Comparison of ENCODE assay signal across 10 mouse cellular contexts in the genomic region with DNA sequence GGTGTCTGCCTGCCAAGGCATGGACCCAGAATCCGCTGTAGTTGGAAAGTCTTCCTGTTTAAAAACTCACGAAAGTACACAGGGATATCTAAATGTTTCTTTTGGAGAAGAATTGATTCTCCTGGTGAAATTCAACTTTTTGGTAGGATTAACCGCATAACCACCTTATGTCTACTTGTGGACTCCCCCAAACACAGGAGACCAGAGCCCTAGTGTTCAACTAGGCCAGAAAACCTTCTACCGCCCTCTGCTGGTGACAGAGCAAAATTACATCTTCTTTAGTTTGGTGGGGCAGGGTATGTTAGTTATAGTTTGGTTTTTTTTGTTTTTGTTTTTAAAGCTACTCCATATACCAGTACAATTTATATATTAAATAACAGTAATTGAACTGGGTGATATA. TPM values are rescaled to one million over a fixed set of nuclear protein-coding genes. Genes with fewer than 3 reads are reported as not detected.
DNase-seq lines count a peak whose midpoint lies in the region; TF ChIP-seq lines count a peak whose summit lies in the region.
"Had no signal": no experiment of that assay in that cellular context is flagged by ENCODE, and none has a peak within 500 bp of the region (broad histone marks: within the 10 kb centered on the region; RNA-seq: fewer than 3 reads in every experiment).

No protein-coding gene starts in this region.

- peak; percentile 27; the same call in 1 of the 2 replicates for TF ChIP-seq CTCF in bone marrow macrophage, adult 2 months (IDR thresholded peaks at IDR 0.05; ENCODE audit: low read depth, low read length)

- H3K27ac ChIP-seq in bone marrow macrophage, adult 2 months (ENCODE audit: insufficient read depth, low read depth, low read length): no peak overlapping the region
- H3K27ac ChIP-seq: heart, embryonic 15.5 days had no signal

- intact Hi-C loops in heart, postnatal 36 days (cut with DNase I): loop anchor here (1.0 to 5.0 kb wide), 4 partner anchors 89 to 265 kb away; a partner anchor contains a TSS

- H3K4me3 ChIP-seq in bone marrow macrophage, adult 2 months (ENCODE audit: insufficient read depth, low read length): no peak overlapping the region
- H3K4me3 ChIP-seq: heart, embryonic 15.5 days had no signal

- DNase-seq in cerebellum, adult 18-20 months: peak; percentile 7 to 43
- DNase-seq in cerebellum, adult 11 months: no peak
- peak; percentile 37 to 64 for DNase-seq in left cerebral cortex, adult 18-20 months (ENCODE audit: low spot score in 2 of 2)
- no peak for DNase-seq in left cerebral cortex, adult 11 months (ENCODE audit: low spot score)
- peak; percentile 66 to 68 for DNase-seq in heart, postnatal 36 days
- peak; percentile 61 for DNase-seq in lung, postnatal 36 days
- peak; percentile 75 for DNase-seq in testis, postnatal 10 days (ENCODE audit: low spot score)

- peaks cover 10% of the 10 kb centered on the region for H3K4me1 ChIP-seq in bone marrow macrophage, adult 2 months (ENCODE audit: control insufficient read depth, insufficient read depth, low read length)
- H3K4me1 ChIP-seq: heart, embryonic 15.5 days had no signal

- no peak for TF ChIP-seq POLR2A in bone marrow macrophage, adult 2 months (IDR thresholded peaks at IDR 0.05; ENCODE audit: borderline replicate concordance, low read depth, low read length)

RNA-seq across cellular contexts. Expression of a gene that starts 55.2 kb away (rescaled TPM):
- total RNA-seq in left cerebral cortex, adult 18-20 months (2021): 10 to 100 TPM; 34.4 to 35.5 TPM
- 4.9 and 5.5 TPM in 2 replicates for polyA plus RNA-seq in bone marrow macrophage, adult 2 months (2012; ENCODE audit: insufficient read depth, insufficient read length, missing spikeins)
- 10 to 100 TPM; 11.2 to 11.3 TPM for total RNA-seq in heart, postnatal 36 days (2021)
- polyA plus RNA-seq: G1E had no signal

Comparison
In these comparisons a context has a peak if more than half of its experiments do, and no peak if none do; other contexts are left out.
1. DNase-seq: peak in cerebellum, adult 18-20 months (2 of 2), left cerebral cortex, adult 18-20 months (2 of 2), heart, postnatal 36 days (2 of 2), lung, postnatal 36 days (single experiment) and testis, postnatal 10 days (single experiment); none in cerebellum, adult 11 months (single experiment) and left cerebral cortex, adult 11 months (single experiment).